Mouse (Mus musculus) heart, adult 2 months (tissue): ENCODE results near the gene Zzef1.

Source experiments
- EP300 ChIP-seq: fragments of 200-500 bp; IDR thresholded peaks from 2 replicates; pipeline ENCODE4 v1.6.1; 2011; ENCODE audit warnings: low read depth, low read length, control low read depth; ENCODE audit not compliant: insufficient read depth
- POLR2A ChIP-seq: fragments of 200-500 bp; IDR thresholded peaks from 2 replicates; pipeline ENCODE4 v1.6.1; 2011; ENCODE audit warnings: mild to moderate bottlenecking, low read depth, low read length, control low read depth; ENCODE audit not compliant: insufficient read depth

DNA sequence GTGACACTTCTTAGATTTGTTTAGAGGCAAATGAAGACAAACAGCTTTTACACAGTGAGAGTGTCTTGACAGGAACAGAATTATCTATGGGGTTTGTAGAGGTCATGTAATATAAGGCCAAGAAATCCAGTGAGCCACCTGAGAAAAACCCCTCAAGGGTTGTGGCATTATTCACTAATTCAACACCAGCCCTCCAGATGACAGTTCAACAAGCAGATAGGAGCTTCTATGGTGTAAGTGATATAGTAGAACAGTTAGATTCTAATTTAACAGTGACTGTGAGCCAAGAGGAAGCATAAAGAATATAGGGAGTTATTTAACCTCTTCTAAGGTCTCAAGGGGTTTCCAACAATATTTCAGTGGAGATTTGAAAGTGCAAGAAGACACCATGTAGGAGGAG is 2.1 kb downstream of the Zzef1 start:
- TF ChIP-seq POLR2A (no peak), EP300 (no peak)
